Mouse (Mus musculus) layer of hippocampus, adult 9-10 months (tissue): ENCODE data around the gene Tnfrsf13b.

Source experiments
- DNase-seq: peaks from one replicate; pipeline ENCODE4 v3.0.0; 2022; ENCODE audit warnings: low spot score

Tnfrsf13b gene

GRCm38 (mm10) chr11:61126606-61127355, at the start of gene Tnfrsf13b:
TSS of gene Tnfrsf13b (plus strand) at chr11:61126755.
- DNase-seq: no peak

- no peak for DNase-seq
Measured at GRCm38 (mm10) chr11:61081624-61082023, 44.9 kb upstream of the Tnfrsf13b start.

- DNase-seq: no peak
Measured at GRCm38 (mm10) chr11:61090195-61090594, 36.4 kb upstream of the Tnfrsf13b start.

GRCm38 (mm10) chr11:61091192-61091591, 35.4 kb upstream of the Tnfrsf13b start:
- no peak for DNase-seq

GRCm38 (mm10) chr11:61091642-61092262, 34.8 kb upstream of the Tnfrsf13b start:
- peak; percentile 60 for DNase-seq

- no peak for DNase-seq
Measured at GRCm38 (mm10) chr11:61098046-61098445, 28.5 kb upstream of the Tnfrsf13b start.

- DNase-seq: no peak
Measured at GRCm38 (mm10) chr11:61102397-61103339, 23.9 kb upstream of the Tnfrsf13b start.

GRCm38 (mm10) chr11:61104241-61104901, 22.2 kb upstream of the Tnfrsf13b start:
- peak; percentile 77 for DNase-seq

GRCm38 (mm10) chr11:61108911-61109361, 17.6 kb upstream of the Tnfrsf13b start:
- no peak for DNase-seq

GRCm38 (mm10) chr11:61109707-61110106, 16.8 kb upstream of the Tnfrsf13b start:
- DNase-seq: no peak

GRCm38 (mm10) chr11:61110113-61110512, 16.4 kb upstream of the Tnfrsf13b start:
- no peak for DNase-seq

GRCm38 (mm10) chr11:61110928-61111327, 15.6 kb upstream of the Tnfrsf13b start:
- DNase-seq: no peak

GRCm38 (mm10) chr11:61111472-61111871, 15.1 kb upstream of the Tnfrsf13b start:
- DNase-seq: no peak

GRCm38 (mm10) chr11:61112323-61112995, 14.1 kb upstream of the Tnfrsf13b start:
- DNase-seq: no peak

GRCm38 (mm10) chr11:61116226-61116625, 10.3 kb upstream of the Tnfrsf13b start:
- DNase-seq: no peak

- no peak for DNase-seq
Measured at GRCm38 (mm10) chr11:61119996-61120583, 6.5 kb upstream of the Tnfrsf13b start.

- DNase-seq: no peak
Measured at GRCm38 (mm10) chr11:61122283-61122768, 4.2 kb upstream of the Tnfrsf13b start.

- no peak for DNase-seq
Measured at GRCm38 (mm10) chr11:61122769-61123288, 3.7 kb upstream of the Tnfrsf13b start.

GRCm38 (mm10) chr11:61123886-61124285, 2.7 kb upstream of the Tnfrsf13b start:
- DNase-seq: no peak

- DNase-seq: no peak
Measured at GRCm38 (mm10) chr11:61125970-61126369, 585 bp upstream of the Tnfrsf13b start.
